Mouse (Mus musculus) fat pad, adult 2 months (tissue): ENCODE measurements at regions not wholly inside any gene's neighbourhood (a gene's known extent, or its start where the extent isn't known, plus 50 kb on each side); places are given as distances from the start of the nearest gene placed in this dataset.

Source experiments
- DNase-seq: peaks from one replicate; pipeline ENCODE4 v3.0.0-alpha.2; 2011; ENCODE audit warnings: low read depth, low spot score; ENCODE audit errors: extremely low read depth

- no peak for DNase-seq
Observed at GRCm38 (mm10) chr19:14390914-14391313, 206.9 kb downstream of the Tle4 start.
